Mouse (Mus musculus): ENCODE results near the gene Usp29. TPM values are rescaled to one million over a fixed set of nuclear protein-coding genes. Genes with fewer than 3 reads are reported as not detected.
A peak's percentile ranks its signal among the peaks of the same experiment; 100 is the strongest.

The Usp29 gene
- polyA plus RNA-seq, 1 experiment from 2014 or later, result 10.0 TPM

GRCm38 (mm10) chr7:6777107-6777506, 46.7 kb downstream of the Usp29 start:
- Histone ChIP-seq H3K27ac (peak overlapping the region; percentile 56; the same call in 1 of the 2 replicates), H3K9me3 (no peaks in the 10 kb centered on the region), H3K36me3 (no peaks in the 10 kb centered on the region), H3K4me1 (replicated peaks) (peaks cover 28% of the 10 kb centered on the region), H3K4me3 (no peak overlapping the region), H3K27me3 (ENCODE audit: insufficient read depth, poor library complexity, severe bottlenecking) (no peaks in the 10 kb centered on the region)
- no peak for DNase-seq (ENCODE audit: low spot score)
- 62% methylated on average over 2 of the region's 2 CpGs for WGBS

DNA sequence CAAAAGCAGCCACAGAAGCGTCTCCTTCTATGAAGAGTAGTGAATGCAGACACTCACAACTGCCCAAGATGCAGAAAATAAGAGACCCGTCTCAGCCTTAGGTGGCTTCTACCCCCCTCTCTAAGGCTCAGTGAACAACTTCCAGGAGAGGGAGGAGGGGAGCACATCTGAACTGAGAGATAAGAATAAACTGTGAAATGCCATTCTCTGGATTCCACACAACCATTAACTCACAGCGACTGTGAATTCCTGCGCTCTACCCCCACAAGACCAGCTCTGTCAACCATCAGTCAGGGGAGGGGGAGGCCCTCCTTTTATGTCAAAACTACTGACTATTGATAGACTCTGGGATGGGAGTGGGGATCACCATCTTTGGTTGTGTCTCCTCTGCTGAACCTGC, 47.3 kb downstream of the Usp29 start:
- H3K4me1 ChIP-seq (replicated peaks), result peaks cover 28% of the 10 kb centered on the region
- H3K27ac ChIP-seq, result peak overlapping the region; percentile 56; the same call in 1 of the 2 replicates
- H3K27me3 ChIP-seq (ENCODE audit: insufficient read depth, poor library complexity, severe bottlenecking), result no peaks in the 10 kb centered on the region
- H3K36me3 ChIP-seq, result no peaks in the 10 kb centered on the region
- no peaks in the 10 kb centered on the region for H3K9me3 ChIP-seq
- no peak overlapping the region for H3K4me3 ChIP-seq
- 49% methylated on average over 4 of the region's 4 CpGs for WGBS
- DNase-seq (ENCODE audit: low spot score), result no peak

- DNase-seq (ENCODE audit: low spot score), result no peak
- H3K27me3 ChIP-seq (ENCODE audit: insufficient read depth, poor library complexity, severe bottlenecking), result no peaks in the 10 kb centered on the region
- no peaks in the 10 kb centered on the region for H3K9me3 ChIP-seq
- no peaks in the 10 kb centered on the region for H3K36me3 ChIP-seq
- H3K4me1 ChIP-seq (replicated peaks), result peaks cover 25% of the 10 kb centered on the region
- WGBS, result 85% methylated on average over 5 of the region's 5 CpGs
- H3K27ac ChIP-seq, result no peak overlapping the region
- H3K4me3 ChIP-seq, result no peak overlapping the region
Measured at GRCm38 (mm10) chr7:6779172-6779571, 48.8 kb downstream of the Usp29 start.

DNA sequence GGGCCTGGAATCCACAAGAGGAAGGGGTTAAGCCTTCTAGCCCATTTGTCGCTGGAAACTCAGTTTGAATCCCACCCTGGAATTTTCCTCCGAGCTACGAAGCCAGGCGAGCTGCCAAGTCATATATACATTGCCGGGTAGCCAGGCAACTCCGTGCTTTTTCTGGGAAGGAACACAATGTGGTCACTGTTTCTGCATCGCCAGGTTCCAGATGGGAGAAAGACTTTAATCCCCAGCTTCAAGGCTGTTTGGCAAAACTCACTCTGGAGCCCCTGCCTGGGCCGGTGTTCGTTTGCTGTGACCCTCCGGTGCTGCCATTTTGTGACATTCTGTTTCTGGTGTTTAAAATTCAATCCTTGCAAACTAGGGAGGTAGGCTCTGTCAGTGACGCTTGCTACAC, 51.2 kb downstream of the Usp29 start:
- H3K36me3 ChIP-seq, result no peaks in the 10 kb centered on the region
- peaks cover 27% of the 10 kb centered on the region for H3K4me1 ChIP-seq (replicated peaks)
- no peaks in the 10 kb centered on the region for H3K27me3 ChIP-seq (ENCODE audit: insufficient read depth, poor library complexity, severe bottlenecking)
- no peak overlapping the region for H3K4me3 ChIP-seq
- DNase-seq (ENCODE audit: low spot score), result no peak
- no peak overlapping the region for H3K27ac ChIP-seq
- no peaks in the 10 kb centered on the region for H3K9me3 ChIP-seq
- 56% methylated on average over 11 of the region's 11 CpGs for WGBS

GRCm38 (mm10) chr7:6784340-6785073, 54.1 kb downstream of the Usp29 start:
- H3K27me3 ChIP-seq (ENCODE audit: insufficient read depth, poor library complexity, severe bottlenecking), result no peaks in the 10 kb centered on the region
- no peaks in the 10 kb centered on the region for H3K36me3 ChIP-seq
- peak overlapping the region; percentile 62 for H3K27ac ChIP-seq
- WGBS, result 47% methylated on average over 8 of the region's 8 CpGs
- DNase-seq (ENCODE audit: low spot score), result no peak
- no peaks in the 10 kb centered on the region for H3K9me3 ChIP-seq
- peaks cover 12% of the 10 kb centered on the region for H3K4me1 ChIP-seq (replicated peaks)
- no peak overlapping the region for H3K4me3 ChIP-seq

DNA sequence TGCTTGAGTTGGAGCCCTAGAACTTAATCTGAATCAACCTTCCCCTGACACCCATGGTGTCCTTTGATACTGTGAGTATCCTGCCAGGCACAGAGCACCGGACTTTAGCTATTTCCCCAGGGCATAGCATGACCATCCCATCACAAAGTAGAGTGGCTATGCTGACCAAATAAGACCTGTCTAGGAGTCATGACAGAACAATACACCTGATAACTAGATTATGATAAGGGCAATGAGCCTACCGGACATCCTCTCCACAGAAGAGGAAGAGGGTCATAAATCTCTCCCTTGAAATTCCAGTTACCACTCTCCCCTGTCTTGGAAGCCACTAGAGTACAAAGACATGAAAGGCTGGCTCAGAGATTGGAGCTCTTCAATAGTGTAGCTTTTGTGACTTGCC, 56.6 kb downstream of the Usp29 start:
- no peaks in the 10 kb centered on the region for H3K9me3 ChIP-seq
- no peak overlapping the region for H3K27ac ChIP-seq
- H3K27me3 ChIP-seq (ENCODE audit: insufficient read depth, poor library complexity, severe bottlenecking), result no peaks in the 10 kb centered on the region
- no peaks in the 10 kb centered on the region for H3K36me3 ChIP-seq
- H3K4me3 ChIP-seq, result no peak overlapping the region
- peaks cover 12% of the 10 kb centered on the region for H3K4me1 ChIP-seq (replicated peaks)
- DNase-seq (ENCODE audit: low spot score), result no peak
- 84% methylated on average over 2 of the region's 2 CpGs for WGBS

- Histone ChIP-seq H3K4me1 (replicated peaks) (peaks cover 12% of the 10 kb centered on the region), H3K4me3 (no peak overlapping the region), H3K9me3 (no peaks in the 10 kb centered on the region), H3K27ac (no peak overlapping the region), H3K27me3 (ENCODE audit: insufficient read depth, poor library complexity, severe bottlenecking) (no peaks in the 10 kb centered on the region), H3K36me3 (no peaks in the 10 kb centered on the region)
- 86% methylated on average over 2 of the region's 2 CpGs for WGBS
- no peak for DNase-seq (ENCODE audit: low spot score)
Measured at GRCm38 (mm10) chr7:6788101-6788500, 57.7 kb downstream of the Usp29 start.

DNA sequence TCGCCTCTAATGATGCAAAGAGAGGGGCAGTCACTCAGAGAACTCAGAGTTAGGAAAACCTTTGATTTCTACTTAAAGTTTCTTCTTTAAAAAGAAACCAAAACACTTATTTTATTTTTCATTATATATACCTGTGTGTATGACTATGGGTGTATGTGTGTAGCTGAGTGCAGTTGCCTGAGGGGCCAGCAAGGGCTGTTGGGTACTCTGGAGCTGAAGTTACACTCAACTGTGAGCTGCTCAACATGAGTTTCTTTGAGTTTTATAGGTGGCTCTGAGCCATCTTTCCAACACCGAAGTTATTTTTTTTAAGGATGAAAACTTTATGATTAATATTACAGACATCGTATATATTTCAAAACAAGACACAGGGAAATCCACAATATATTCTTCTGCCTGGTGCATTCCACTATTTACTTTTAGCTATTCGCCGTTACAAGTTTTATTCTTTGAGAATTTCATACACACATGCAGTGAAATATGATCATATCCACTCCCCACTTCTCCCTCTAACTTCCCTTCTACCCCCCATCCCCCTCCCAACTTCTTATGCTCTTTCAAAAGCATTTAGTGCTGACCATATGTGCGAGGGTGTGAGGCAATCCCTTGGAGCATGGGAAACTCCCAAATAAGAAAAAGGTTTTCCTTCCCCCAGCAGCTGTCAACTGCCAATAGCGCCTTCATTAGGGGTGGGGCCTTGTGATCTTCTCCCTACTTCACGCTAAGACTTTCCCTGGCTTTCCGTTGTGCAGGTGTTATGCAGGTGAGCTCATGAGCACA, 61.1 kb downstream of the Usp29 start:
- no peak for DNase-seq (ENCODE audit: low spot score)
- H3K36me3 ChIP-seq, result no peaks in the 10 kb centered on the region
- no peak overlapping the region for H3K4me3 ChIP-seq
- H3K4me1 ChIP-seq (replicated peaks), result no peaks in the 10 kb centered on the region
- H3K27me3 ChIP-seq (ENCODE audit: insufficient read depth, poor library complexity, severe bottlenecking), result no peaks in the 10 kb centered on the region
- H3K9me3 ChIP-seq, result no peaks in the 10 kb centered on the region
- H3K27ac ChIP-seq, result no peak overlapping the region
- WGBS, result 85% methylated on average over 9 of the region's 9 CpGs

DNA sequence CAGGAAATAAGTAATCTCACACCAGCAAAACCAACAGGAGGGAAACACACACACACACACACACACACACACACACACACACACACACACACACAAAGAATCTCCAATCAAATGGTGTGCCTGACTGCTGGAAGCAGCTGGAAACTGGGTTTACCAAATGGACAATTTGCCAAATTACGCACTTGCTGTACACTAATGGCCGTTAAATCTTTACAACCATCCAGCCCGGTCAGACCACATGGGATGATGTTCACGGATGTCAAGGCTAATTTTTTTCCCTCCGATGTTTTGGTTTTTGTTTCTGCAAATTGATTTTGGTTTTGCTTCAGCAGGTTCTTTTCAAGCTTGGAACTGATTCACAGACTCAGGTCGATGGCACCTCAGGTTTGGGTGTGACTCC, 62.9 kb downstream of the Usp29 start:
- Histone ChIP-seq H3K27ac (no peak overlapping the region), H3K27me3 (ENCODE audit: insufficient read depth, poor library complexity, severe bottlenecking) (no peaks in the 10 kb centered on the region), H3K36me3 (no peaks in the 10 kb centered on the region), H3K9me3 (no peaks in the 10 kb centered on the region), H3K4me3 (no peak overlapping the region), H3K4me1 (replicated peaks) (no peaks in the 10 kb centered on the region)
- DNase-seq (ENCODE audit: low spot score), result no peak
- 89% methylated on average over 6 of the region's 6 CpGs for WGBS

DNA sequence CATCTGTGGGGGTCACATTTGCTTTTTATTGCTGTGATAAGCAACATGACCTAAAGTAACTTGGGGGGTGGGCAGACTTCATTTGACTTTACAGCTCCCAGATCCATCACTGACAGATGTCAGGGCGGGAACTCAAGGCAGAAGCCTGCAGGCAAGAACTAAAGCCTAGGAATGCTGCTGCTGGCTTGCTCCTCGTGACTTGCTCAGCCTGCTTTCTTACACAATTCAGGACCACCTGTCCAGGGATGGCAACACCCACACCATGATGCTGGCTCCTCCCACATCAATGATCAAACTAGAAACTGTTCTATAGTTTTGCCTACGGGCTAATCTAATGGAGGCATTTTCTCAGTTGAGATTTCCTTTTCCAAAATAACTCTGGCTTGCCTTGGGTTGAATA, 63.4 kb downstream of the Usp29 start:
- DNase-seq (ENCODE audit: low spot score), result no peak
- H3K27ac ChIP-seq, result no peak overlapping the region
- 80% methylated on average over 3 of the region's 3 CpGs for WGBS
- H3K4me3 ChIP-seq, result no peak overlapping the region
- no peaks in the 10 kb centered on the region for H3K4me1 ChIP-seq (replicated peaks)
- H3K27me3 ChIP-seq (ENCODE audit: insufficient read depth, poor library complexity, severe bottlenecking), result no peaks in the 10 kb centered on the region
- H3K36me3 ChIP-seq, result no peaks in the 10 kb centered on the region
- no peaks in the 10 kb centered on the region for H3K9me3 ChIP-seq

- Histone ChIP-seq H3K27me3 (ENCODE audit: insufficient read depth, poor library complexity, severe bottlenecking) (no peaks in the 10 kb centered on the region), H3K36me3 (no peaks in the 10 kb centered on the region), H3K27ac (0 out of 2 replicates have a peak overlapping the region, but pooled peaks have one; percentile 3), H3K9me3 (no peaks in the 10 kb centered on the region), H3K4me1 (replicated peaks) (no peaks in the 10 kb centered on the region), H3K4me3 (no peak overlapping the region)
- 64% methylated on average over 2 of the region's 2 CpGs for WGBS
- DNase-seq (ENCODE audit: low spot score), result no peak
Measured at GRCm38 (mm10) chr7:6797408-6797807, 67.0 kb downstream of the Usp29 start.

GRCm38 (mm10) chr7:6799105-6799805, 68.9 kb downstream of the Usp29 start:
- Histone ChIP-seq H3K27me3 (ENCODE audit: insufficient read depth, poor library complexity, severe bottlenecking) (no peaks in the 10 kb centered on the region), H3K27ac (no peak overlapping the region), H3K36me3 (no peaks in the 10 kb centered on the region), H3K9me3 (no peaks in the 10 kb centered on the region), H3K4me1 (replicated peaks) (no peaks in the 10 kb centered on the region), H3K4me3 (no peak overlapping the region)
- DNase-seq (ENCODE audit: low spot score), result peak; percentile 36
- WGBS, result 61% methylated on average over 9 of the region's 9 CpGs
